Mouse (Mus musculus) left cerebral cortex, postnatal 10 days (tissue): ENCODE data around the gene Cldn10. TPM values are rescaled to one million over a fixed set of nuclear protein-coding genes. Genes with fewer than 3 reads are reported as not detected.

Experiments
- DNase-seq, 2 experiments: peaks; one replicate each; pipeline ENCODE4 v3.0.0; 2021 to 2022; ENCODE audit warnings: low spot score in 2 of 2, mixed read lengths in 1 of 2; ENCODE audit errors: extremely low spot score in 1 of 2
- intact Hi-C: fragments of 180-260 bp; cut with DNase I; formaldehyde crosslinking; loops from one replicate; pipeline ENCODE4 v1.15.1; 2025
- total RNA-seq, 2 experiments: library from RNA; stranded (reverse); gene quantifications; 2 replicates each; pipeline ENCODE4 v1.2.3; 2021

Cldn10 gene
- total RNA-seq, 2 experiments from 2014 or later = 16.1 to 18.4 TPM

DNA sequence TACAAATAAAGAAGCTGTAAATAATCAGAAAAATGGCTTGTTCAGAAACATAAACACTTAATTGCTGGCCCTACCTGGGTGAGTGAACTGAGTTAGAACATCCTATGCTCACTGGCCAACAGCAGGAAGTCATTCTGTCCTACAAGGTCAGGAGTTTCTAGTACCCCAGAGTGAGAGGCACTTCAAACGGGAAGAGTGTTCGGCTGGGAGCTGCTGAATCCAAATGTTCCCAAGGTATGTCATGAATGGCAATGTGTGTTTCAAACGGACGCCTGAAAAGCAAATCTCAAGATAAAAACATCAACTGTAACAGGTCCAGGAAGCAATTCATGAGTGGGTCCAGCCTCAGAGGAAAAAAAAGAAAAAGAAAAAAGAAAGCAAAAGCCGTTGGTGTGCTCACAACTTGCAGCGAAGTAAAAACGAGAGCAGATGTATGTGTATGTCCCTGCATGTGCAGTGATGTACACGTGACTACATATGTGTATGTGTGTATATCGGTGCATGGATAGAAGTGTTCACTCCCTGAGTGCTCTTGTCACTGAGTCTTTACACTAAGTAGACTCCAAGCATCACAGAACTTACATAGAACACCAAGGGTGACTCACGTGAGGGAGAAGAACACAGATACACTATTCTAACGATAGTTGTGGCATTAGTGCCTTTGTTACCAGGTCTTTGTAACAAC, 62.4 kb downstream of the Cldn10 start:
- no peak for DNase-seq

DNA sequence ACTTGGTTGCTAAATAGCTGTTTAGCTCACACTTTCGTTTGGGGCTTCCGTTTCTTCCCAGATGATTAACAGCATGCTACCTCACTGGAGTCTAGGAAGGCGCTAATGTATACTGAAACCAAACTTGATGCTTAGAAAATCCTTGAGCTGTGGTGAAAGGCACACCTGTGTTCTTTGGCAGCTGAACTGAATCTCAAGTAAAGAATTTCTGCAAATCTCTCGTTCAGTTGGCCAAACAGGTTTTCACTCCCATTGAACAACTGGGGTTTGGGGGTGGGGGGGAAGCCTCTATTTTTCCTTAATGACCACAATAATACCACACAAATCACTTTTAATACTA, 63.0 kb downstream of the Cldn10 start:
- intact Hi-C loops = no loop called here
- no peak for DNase-seq

More for the DNA sequence above, 62.4 kb downstream of the Cldn10 start:
- intact Hi-C loops = no loop called here

DNA sequence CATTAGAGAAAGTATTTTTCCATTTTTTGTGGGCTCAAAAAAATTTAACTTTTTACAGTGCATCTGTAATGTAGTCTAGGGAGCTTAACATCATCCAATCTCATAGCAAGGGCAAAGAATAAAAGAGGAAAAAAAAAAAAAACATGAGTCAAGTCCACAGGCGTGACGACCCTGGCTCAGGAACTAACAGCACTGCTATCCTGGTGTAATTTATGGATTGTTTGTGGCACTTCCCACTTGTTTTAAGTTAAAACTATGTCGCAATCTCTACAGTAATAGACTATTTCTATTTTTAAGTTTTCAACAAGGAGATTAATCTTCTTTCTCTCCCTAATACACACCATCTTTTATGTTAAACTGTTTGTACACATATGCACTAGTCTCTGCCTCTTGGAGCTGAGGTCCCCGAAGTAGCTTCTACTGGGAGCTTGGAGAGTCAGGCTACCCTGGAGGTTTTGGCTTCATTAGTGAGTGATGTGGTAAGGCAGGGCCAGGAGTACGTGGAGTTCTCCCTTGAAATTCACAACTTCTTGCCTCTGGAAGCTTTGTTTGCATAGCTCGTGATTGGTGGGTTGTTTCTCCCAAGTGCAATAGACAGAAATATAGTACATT, 63.9 kb downstream of the Cldn10 start:
- DNase-seq = no peak
- intact Hi-C loops = no loop called here

DNA sequence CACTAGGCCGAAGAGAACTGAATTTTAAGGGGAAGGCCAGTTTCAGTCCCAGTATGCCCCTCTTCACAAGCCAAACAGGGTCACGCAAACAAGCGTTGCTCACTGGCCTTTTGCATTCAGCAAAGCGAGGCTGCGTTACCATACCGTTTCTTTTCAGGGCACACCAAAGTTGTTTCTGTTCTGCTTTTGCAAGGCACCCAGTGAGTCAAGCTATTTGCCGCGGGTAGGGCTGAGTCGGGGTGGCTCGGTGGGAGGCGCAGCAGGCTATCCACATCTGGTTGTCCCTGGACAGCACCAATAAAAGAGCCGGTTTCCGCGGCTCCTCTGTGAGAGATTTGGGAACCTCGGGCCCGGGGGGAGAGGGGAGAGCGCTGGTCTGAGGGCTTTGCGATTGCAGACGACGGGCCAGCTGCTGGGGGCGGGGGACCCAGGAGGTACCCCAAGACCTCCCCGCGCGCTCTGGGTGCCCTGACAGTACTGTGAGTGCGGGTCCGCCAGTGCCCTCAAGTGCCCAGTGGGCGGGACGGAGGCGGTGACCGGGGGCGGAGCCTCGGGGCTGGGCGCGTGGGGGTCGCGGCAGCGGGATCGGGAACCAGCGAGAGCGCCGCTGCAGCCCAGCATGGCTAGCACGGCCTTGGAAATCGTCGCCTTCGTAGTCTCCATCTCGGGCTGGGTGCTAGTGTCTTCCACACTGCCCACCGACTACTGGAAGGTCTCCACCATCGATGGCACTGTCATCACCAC, 66.8 kb downstream of the Cldn10 start:
- peak in 1 of 2 experiments; percentile 70 for DNase-seq
- intact Hi-C loops = no loop called here

DNA sequence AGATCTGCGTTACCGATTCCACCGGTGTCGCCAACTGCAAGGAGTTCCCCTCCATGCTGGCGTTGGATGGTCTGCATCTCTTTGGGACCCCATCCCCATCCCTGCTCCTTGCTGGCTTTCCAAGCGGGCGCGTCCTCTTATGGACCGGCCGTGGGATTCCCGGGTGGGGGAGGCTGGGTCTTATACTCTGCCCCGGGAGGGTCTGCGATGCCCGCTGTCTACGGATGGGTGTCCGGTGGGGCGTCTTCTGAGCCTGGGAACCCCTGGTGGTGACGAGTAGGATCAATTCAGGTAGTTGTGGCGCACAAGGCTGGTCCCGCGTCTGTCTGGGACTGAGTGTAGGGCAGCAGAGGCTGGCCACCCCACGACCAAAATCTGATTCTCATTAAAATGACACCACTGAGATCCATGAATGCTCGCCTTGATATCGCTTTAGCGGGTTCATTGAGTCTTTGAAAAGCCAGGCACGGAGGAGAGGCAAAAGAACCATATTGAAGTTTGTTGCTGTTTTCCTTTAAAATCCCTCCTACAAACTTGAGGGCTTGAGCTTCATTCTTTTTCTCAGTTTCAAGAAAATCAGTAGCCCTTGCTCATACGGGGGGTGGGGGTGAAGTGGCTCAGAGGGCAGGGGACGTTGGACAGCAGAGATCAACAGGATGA, 67.6 kb downstream of the Cldn10 start:
- intact Hi-C loops = no loop called here

DNA sequence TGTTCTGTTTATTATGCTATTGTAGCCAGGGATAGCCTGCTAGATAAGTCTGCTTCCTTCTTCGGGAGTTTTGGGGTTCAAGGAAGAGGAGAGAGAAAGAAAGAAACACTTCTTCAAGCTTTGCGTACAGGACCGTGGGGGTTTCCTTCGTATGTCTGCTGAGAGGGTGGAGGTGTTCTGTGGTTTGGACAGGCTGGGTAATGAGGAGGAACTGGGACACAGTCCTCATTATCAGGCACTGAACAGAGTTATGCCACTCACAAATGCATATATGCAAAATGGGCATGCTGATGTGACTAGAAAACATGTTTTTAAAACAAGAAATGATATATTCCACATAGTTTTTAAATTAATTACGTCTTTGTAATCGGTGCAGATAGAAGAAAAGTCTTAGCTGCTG, 68.9 kb downstream of the Cldn10 start:
- no peak for DNase-seq
- intact Hi-C loops = no loop called here

More for the DNA sequence above, 67.6 kb downstream of the Cldn10 start:
- DNase-seq = no peak

DNA sequence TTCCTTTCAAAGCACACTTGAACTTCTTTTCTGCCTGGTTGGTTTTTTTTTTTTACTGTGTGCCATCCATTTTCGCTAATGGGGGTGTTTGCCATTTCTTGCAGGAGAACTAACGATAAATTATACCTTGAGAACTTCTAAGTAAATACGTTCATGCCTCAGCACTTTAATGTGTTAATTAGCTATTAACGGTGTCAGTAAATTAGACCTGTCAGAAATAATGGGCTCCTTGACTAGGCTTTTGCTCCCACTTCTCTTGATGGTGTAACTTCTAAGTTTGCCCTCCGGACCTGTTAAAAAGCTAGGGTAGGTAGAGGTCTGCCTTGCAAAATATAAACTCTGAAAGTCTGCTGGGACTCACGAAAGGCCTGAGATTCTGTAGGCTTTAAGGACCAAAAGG, 70.6 kb downstream of the Cldn10 start:
- intact Hi-C loops = no loop called here
- no peak for DNase-seq

DNA sequence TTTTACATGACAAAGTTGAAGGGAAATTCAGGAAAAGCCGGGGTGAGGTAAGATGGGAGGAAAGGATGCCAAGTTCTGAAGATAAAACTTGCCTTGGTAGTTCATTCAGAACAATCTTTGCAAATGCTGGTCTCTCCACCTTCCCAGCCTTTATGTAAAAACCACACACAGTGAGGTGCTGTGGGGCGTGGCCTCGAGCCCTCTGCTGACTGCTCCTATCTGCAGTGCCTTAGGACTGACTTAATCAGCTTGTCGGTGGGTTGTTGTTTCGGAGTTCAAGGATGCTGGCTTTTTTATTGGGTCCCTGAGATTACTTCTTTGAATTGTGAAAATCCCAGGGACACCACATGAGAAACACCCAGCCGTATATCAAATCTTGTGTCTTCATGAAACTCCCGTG, 74.5 kb downstream of the Cldn10 start:
- DNase-seq = no peak
- intact Hi-C loops = no loop called here

DNA sequence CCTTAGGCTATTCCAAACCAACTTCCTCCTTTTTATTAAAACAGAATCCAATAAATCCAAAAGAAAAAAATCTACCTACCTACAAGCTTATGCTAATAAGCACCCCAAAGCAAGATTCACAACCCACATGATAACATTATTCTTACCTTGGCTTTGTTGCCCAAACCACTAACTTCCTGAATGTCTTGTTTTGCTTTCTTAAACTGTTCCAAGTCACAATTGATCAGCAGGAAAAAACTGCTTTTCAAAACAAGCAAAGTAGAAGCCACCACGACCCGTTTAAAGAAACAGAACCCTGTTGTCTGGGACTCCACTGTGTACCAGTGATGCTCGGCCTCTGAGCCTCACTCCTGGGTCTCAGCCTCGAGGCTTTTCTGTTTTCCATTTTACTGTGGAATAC, 77.2 kb downstream of the Cldn10 start:
- DNase-seq = no peak
- intact Hi-C loops = no loop called here

DNA sequence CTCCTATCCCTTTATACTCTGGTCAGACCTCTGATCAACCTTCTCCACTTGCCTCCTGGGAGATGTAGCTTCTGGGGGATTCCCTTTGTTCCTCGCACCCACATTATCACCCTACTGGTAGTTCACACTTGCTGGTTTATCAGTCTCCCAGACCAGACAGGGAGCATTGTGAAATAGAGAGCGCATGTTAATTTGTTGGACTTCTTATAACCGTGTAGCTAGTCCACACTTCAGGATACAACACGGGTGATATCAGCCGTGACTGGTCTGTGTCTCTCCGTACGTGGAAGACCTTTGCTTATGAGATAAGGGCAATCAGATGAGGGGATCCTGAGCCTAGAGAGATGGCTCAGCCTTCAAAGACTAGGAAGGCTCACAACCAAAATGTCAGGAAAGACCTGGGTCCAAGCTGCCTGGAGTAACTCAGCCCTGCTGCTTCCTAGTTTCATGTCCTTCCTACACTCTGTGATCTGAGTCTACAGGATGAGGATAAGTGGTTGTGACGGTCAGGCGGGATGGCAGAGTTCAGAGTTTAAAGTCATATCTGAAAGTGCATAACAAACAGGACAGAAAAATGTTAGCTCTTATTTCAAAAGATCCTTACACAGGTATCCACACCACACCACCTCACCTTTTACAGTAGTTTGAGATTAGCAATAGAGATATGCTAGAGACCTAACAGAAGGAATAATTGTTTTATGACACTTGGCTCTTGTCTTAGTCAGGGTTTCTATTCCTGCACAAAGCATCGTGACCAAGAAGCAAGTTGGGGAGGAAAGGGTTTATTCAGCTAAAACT, 78.5 kb downstream of the Cldn10 start:
- intact Hi-C loops = no loop called here
- no peak for DNase-seq

DNA sequence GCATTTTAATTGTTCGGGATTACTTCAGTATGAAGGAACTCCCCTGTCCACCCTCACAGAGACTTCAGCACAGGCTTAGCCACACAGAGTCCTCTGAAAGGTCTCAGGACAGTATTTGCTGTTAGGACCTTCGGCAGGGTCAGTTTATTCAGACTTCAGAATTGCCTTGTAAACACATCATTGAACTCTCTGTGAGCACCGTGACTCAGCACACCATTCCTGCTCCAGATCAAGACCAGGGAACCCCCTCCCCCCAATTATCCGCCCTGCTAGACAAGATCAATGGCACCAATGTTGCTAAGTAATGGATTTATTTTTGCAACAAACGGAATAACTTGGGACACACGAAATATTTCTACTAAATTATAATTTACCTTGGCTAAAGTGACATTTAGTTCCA, 79.7 kb downstream of the Cldn10 start:
- DNase-seq = no peak
- intact Hi-C loops = no loop called here

DNA sequence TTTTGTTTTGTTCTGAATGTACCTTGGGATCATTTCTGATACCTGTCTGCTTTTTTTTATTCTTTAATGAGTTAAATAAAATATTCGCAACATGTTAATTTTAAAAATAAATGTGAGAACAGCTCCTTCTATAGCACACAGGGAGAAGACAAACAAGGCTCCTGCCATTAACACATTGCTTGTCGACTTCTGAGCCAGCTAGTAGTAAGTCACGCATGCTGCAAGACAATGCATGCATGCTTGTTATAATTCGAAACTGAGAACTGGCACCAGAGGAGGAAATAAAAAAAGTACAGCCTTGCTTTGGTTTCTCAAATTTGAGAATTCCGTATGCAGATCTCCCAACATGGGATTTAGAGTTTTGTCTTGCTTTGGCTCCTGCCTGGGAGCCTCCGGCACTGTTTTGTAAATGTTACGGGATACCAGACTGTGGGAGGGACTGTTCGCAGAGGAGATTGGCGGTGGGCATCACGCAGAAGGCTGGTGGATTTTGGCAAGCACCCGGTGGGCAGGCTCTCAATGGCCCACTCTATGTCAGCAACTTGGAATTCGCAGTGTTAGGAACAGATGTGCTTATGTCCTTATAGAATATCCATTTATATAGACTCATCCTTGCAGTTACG, 80.5 kb downstream of the Cldn10 start:
- DNase-seq = peak in 1 of 2 experiments; percentile 44
- intact Hi-C loops = no loop called here

DNA sequence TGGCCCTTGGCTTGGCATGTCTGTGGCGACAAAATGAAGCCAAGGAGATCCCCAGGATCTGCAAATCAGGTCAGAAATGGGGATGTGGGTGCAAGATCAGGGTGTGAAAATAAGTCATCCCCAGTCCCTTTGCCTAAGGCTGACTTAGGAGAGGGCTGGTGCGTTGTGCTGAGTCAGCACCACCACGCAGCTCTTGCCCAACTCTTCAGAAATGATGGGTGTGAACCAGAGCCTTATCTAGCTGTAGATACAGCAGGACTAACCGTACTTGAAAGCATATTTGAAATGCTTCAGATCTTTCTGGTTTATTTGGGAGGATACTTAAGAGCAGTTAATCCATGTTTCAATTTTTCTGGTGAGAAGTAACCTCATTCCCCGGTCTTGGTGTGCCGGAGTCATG, 82.0 kb downstream of the Cldn10 start:
- intact Hi-C loops = no loop called here

DNA sequence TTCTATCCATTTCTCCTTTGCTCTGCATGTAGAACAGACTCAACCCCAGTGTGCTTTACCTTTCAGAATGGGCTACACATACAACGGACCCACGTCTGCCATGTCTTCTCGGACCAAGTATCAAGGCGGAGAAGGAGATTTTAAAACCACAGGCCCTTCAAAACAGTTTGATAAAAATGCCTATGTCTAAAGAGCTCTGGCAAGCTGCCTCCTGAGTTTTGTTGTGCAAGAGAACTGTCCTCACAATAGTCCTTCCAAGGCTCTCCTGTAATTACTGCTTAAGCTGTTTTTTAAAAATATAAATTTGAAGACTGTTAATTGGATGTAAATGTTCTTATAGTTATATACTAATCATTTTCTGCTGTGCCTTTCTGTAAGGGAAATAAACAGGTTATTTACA, 86.4 kb downstream of the Cldn10 start:
- DNase-seq = no peak
- intact Hi-C loops = no loop called here

More for the DNA sequence above, 82.0 kb downstream of the Cldn10 start:
- no peak for DNase-seq

DNA sequence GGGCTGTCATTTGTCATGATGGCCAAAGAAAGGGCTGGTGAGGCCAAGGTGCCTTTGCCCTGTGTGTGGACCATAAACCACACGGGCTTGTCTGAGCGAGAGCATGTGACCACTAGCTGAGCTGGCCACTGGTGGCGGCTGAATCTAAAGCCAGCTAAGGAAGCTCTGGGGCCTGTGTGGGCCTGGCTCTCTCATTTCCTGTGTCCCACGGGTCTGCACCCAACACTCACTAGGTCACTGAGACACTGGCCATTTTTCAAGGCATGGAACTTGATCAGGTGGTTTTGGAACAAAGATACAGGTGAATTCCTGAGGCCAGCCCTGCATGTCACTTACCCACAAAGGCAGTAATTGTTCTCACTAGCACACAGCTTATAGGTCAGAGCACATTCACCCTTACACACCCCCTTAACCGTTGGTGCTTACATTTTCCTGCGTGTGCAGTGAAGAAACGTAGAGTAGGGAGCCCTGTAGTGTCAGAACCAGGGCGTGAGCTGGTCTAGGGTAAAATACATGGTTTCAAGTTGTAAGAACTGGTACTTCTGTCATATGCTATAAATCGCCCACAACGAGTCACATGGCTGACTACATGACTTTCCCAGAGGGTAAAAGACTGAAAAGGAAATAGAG, 87.2 kb downstream of the Cldn10 start:
- DNase-seq = no peak
- intact Hi-C loops = no loop called here

DNA sequence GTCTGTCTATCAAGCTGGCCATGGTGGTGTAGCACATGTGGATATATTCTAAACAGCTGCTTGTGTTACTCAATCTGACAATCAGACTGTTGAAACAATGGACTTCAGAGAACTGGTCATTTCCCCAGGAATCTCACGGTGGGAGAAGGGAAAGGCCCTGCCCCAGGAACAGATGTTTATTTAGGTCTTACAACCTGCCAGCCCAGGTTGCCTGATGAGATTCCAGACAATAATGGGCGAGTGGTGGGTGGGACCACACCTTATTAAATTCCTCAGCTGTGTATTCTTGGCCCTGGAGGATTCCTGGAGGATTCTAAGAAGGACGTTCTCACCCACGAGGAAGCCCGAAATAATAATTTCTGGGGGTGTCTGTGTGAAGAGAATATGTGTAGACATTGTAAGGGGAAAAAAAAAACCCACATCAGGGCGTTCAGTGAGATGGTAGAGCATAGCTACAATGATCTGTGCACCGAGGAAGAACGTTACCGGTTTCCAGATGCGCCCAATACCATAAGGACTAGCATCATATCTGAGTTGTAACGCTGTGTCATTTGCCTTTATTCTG, 90.7 kb downstream of the Cldn10 start:
- no peak for DNase-seq
- intact Hi-C loops = no loop called here

DNA sequence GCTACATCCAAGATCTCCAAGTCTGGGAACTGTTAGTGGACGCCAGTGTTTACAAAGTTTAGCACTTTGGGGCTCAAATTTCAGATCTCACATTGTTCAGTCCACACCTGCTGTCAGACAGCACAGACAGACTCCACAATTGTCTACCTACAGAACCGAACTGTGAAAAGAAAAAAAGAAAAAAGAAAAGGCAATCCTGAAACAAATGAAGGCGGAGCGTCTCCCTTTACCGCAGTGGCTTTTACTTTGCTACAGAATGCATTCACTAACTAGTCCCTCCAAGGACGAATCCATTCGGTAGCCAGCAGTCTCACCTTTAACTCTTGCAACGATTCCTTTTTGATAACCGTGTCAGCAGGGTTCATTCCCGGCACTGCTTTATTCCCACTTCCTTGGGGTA, 93.0 kb downstream of the Cldn10 start:
- DNase-seq = no peak
- intact Hi-C loops = no loop called here
